Mouse (Mus musculus) kidney, postnatal 4 days (tissue): ENCODE measurements around the gene Lck.

Experiments
- DNase-seq, 2 experiments: peaks; one replicate each; pipeline ENCODE4 v3.0.0; 2021; ENCODE audit warnings: mixed read lengths in 2 of 2

Lck gene

DNA sequence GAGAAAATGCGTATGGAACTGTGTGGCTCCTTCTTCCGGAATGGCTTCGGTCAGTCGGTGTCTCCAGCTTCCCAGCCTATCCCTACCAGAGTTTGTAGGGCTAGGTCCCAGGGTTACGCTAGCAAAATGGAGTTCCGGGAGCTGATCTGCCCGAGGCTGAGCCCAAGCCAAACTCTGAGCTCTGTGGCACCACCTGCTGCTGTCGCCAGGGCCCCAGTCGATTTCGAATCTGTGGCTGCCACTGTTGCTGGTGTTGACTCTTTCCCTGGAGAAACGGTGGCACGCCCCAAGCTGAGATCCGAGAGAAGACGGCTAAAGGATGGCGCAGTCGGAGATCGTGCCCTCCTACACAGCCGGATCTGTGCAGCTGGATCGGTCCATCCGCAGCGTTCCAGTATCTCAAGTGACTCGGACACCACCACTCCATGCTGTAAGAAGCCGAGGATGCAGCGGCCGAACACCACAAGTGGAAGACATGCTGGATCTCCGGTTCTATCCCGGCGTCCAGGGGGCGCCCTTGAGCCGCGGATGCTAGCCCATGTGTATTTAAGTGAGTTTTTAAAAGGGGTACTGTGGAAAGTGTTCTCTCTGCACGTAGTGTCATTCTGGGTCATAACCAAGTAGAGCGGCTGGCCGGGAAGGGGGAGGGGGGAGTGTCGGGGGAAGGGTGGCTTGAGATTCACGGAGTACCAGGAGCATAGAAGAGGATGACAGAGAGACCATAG lies 11.6 kb upstream of the Lck start:
- peak; percentile 93 to 95 for DNase-seq

DNA sequence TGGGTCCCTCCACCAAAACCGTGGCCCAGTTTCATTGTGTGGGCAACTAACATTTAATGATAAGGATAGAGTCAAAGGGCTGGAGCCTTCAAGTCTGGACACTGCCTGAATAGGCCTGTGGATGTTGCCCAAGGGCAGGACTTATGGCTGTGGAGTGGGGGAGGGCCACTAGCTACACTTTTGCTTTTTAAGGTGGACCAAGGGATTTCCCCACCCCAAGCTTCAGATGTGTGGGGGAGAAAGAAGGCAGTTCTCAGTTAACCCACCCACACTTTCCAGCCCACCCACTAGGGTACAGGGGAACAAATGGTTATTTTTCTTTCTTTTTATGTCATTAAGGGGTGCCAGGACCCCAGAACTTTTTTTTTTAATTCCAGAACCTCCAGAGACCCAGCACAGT lies 10.9 kb upstream of the Lck start:
- no peak for DNase-seq

DNA sequence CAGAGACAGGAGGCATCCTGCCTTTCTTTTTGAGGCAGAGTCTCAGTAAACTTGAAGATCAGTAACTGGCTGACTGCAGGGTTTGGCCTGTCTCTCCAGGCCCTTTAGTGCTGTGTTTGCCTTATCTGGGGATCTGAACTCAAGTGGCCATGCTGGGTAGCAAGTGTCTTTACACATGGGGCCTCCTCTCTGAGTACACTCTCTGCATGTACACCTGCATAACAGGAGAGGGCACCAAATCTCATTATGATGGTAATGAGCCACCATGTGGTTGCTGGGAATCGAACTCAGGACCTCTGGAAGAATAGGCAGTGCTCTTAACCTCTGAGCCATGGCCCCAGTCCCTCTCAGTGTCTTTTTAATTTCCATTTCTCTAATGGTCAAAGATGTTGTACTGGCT lies 8.8 kb upstream of the Lck start:
- no peak for DNase-seq

DNA sequence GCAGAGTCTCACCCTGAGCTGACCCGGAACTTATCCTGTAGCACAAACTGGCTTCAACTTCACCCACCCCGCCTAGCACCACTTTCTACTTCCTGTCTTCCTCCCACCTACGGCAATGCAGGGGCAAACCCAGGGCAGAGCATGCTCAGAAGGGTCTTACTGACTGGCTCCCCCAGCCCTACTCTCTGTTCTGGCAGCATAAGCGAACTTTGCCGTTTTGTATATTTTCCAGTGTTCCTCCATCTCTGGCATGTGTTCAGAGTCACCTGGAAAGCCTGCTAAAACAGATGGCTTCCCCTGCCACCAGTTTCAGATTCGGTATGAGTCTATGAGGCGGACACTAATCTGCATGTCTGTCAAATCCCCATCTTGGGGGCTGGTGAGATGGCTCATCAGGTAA lies 6.9 kb upstream of the Lck start:
- DNase-seq: peak in 1 of 2 experiments; percentile 32

DNA sequence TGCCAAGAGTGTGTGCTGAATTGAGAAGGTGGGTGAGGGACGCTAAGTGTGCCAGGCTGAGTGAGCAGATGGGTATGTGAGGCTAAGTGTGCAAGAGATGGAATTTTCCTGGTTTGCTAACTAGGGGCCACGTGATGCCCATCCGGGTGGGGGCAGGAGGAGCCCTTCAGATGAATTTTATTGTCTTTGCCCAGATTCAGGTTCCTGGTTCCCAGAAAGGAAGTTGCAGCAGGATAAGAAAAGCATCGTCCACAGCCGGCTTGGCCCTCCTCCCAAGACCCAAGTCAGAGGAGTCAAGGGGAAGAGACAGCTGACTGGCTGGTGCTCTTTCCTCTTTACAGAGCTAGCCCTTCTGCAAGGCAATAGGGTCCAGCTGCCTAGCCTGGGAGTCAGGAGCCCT lies 5.0 kb upstream of the Lck start, which contains the start of gene Fam167b:
Fam167b (minus strand) TSS at position 84 of the 400 bp plus-strand sequence.
- DNase-seq: peak; percentile 47 to 66

DNA sequence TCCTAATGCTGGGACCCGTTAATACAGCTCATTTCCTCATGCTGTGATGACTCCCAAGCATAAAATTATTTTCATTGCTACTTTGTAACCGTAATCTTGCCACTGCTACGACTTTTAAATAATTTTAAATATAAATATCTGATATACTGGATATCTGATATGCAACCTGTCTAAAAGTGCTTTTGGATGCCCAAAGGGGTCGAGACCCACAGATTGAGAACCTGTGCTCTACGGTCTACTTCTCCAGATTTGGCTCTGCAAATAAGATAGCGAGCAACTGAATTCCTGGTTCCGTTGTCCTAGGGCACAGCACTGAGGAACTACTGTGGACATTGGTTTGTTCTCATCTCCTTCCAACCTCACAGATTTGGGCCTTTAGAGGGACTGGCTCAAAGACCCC lies 4.2 kb upstream of the Lck start:
- DNase-seq: no peak

DNA sequence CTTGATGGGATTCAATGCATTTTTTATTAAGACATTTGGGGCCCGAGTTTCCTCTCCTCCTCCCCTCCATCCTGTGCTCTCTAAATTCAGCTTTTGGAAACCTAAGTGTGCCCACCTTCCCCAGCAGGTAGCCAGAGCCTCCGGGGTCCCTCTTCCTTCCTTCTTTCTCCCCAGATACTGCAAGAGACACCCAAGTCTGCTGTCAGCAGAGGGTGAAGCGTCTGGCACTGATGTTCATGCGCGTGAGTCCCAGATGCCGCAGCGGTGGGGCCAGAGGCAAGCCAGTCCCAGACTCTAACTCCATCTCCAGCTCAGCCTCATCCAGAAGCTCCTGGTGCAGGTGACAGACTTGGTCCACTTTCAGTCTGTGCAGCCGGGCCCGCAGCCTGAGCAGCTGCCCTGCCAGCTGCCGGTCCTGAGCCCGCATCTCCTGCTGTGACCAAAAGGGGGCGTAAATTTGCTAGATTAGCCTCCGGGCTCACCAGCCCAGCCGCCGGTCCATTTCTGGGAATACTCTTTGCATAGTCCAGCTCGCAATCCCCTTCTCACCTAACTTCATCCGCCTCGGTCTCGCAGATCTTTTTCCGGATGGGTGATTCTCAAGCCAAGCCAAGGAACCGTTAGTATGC lies 3.5 kb upstream of the Lck start:
- peak; percentile 84 to 89 for DNase-seq

DNA sequence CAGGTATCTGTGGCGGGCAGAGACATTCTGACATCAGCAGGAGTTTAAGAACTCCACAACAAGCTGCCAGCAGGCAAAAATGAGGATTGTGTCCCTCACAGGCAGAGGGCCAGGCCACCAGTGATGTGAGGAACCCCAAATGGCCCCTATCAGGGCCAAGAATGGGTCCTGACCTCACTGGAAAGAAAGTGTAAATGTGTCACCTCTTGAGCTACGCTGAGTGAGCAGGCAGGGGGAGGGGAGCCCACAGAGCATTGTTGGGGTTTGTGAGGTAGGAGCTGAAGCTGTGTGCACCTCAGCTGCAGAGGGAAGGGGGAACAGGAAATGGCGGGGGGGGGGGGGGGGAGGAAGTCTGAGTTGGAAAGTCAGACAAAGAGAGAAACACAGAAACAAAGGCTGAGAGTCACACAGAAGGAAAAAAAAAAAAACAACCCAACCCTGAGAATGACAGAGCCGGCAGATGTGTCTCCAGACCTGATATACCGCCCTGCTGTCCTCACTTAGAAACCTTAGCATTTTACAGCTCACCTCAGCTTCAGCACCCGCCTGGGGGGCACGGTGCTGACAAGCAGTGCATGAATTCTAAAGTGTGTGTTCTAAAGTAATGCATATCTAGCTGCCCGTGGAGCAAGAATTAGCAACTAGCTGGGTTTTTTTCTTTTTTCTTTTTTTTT lies 1.9 kb upstream of the Lck start:
- DNase-seq: peak; percentile 48 to 65

DNA sequence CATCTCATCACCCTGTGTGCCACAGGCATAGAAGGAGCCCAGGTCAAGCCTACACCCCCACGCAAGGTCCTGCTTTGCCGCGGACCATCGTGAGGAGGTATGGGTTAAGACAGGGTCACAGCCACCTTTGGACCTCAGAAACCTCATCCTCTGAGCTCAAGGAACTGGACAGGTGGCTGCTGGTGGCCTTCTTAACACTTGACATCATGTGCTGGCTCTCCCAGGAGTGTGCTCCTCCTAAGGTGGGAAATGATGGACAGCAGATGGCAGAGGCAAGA lies 409 bp downstream of the Lck start:
- no peak for DNase-seq

DNA sequence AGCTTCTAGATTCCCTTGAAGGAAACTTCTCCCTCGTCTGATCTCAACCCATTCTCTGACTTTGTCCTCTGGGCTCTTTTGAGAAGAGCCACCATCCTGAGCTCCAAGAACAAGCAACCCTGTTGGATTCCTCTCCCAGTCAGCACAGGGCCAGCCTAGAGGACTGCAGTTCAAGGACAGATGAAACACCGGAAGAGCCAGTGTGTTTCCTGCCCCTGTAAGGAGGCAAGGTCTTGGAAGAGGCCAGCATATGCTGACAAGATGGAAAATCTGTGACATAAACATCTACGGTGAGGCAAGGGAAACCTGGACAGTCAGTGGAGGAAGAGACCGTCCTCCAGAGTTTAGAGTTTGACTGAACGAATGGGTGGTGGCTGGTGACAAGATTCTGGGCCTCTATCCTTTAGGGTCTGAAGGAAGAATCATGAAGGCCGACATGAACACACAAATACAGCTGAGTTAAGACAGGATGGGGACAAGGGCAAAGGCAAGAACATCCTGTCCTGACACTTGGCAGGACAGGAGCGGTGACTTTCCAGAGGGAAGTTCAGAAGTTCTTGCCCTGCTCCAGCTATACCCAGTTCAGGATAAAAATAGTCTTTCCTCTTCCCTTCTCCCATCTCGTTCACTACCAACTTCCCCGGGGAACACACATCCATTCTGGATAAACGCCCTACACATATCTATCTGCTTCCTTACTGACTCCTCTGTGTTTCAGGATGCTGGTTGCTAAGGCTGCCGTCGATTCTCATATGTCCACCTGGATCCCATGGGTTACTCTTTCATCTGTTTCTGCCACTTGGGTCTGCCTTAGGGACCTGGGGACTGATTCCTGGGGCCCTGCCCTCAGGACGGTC lies 977 bp downstream of the Lck start:
- no peak for DNase-seq

DNA sequence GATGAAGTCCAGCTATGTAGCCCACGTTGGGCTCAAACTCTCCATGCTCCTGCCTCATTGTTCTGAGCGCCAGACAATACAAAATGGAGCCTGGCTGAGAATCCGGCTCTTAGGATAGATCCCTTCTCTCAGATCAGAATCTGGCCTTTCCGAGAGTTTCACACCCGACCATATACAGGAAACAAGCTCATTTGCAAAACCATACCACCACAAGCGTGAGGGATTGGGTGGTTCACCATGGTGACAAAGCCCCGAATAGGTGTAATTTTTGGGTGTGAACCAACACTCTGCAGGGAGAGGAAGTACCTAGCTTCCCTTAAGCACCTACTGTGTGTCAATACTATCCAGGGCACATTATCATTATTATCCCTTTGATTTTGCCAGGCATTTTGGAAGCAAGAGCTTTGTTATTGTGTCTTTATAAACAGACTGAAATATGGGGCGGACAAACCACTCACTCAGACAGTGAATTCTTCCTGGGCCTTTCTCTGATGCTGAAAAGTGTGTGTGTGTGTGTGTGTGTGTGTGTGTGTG lies 1.8 kb downstream of the Lck start:
- DNase-seq: no peak

DNA sequence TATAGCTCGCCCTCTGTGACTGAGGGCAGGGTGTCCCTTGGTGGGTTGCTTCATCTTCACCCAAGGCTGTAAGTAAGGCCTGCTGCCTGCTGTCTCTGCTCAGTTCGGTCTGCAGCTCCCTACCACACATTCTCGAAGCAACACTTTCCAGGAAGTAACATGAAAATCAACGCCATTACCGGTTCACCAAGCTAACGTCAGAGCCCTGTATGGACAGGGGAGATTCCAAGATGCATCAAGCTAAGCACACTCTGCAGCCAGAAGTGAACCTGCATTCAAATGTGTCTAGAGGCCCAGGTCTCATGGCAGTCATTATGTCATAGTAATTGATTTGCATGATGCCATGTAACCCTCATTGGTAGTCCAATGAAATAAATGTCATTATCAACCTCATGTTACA lies 3.4 kb downstream of the Lck start:
- DNase-seq: no peak

DNA sequence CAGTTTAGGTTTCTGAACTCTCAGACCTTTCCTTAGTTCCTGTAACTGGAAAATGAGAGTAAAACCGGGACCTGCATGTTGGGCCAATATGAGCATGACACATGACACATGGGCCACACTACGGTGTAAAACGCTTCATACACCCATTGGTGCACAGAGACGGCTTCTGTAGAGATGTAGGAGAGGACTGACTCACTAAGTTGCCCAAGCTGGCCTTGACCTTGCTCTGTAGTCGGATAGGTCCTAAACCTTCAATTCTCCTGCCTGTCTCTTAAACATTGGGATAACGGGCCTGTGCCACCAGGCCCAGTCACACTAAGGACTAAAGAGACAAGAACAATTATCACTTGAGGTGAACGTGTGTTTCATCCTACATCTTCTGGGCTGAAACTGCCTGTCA lies 5.1 kb downstream of the Lck start:
- no peak for DNase-seq

DNA sequence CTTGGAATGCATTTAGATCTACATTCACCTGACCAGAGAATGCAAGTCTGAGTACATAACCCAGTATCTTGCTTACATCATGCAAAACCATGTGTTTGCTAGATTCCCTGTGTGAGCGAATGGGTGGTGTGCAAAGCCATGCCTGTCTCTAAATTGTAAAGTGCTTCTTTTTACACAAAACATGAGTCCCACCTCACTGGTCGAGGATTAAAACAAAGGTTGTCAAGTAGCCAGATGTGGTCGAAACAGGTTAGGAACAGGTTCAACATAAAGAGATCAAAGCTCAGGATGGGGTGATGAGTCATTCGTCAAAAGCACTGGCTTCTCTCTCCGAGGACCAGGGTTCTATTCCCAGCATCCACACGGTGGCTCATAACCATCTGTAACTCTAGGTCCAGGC lies 8.3 kb downstream of the Lck start:
- no peak for DNase-seq

DNA sequence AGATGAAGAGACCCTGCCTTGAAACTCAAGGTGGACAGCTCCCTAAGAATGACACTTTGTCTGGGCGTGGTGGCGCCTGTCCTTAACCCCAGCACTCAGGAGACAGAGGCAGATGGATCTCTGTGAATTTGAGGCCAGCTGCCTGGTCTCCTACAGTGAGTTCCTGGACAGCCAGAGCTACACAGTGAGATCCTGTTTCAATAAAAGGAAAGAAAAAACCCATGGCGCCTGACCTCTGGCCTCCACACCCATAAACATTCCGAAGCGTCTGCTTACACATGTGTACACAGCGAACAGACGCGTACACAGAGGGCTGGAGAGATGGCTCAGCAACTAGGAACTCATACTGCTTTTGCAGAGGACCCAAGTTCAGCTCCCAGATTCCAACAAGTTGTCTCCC lies 9.7 kb downstream of the Lck start:
- peak; percentile 65 to 73 for DNase-seq

DNA sequence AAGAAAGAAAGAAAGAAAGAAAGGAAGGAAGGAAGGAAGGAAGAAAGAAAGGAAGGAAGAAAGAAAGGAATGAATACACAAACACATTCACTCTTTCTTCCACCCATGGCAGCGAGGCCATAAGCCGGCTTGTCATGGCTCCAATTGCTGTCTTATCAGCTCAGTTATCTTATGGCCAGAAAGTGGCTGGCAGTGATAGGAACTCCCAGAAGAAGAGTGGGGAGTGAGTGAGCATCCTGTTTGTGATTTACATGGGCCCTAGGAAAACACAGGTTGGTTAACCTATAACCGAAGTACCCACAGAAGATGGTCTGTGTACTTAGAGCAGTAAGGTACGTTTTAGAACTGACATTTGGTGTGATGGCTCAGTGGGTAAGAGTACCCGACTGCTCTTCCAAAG lies 12.3 kb downstream of the Lck start:
- DNase-seq: no peak

DNA sequence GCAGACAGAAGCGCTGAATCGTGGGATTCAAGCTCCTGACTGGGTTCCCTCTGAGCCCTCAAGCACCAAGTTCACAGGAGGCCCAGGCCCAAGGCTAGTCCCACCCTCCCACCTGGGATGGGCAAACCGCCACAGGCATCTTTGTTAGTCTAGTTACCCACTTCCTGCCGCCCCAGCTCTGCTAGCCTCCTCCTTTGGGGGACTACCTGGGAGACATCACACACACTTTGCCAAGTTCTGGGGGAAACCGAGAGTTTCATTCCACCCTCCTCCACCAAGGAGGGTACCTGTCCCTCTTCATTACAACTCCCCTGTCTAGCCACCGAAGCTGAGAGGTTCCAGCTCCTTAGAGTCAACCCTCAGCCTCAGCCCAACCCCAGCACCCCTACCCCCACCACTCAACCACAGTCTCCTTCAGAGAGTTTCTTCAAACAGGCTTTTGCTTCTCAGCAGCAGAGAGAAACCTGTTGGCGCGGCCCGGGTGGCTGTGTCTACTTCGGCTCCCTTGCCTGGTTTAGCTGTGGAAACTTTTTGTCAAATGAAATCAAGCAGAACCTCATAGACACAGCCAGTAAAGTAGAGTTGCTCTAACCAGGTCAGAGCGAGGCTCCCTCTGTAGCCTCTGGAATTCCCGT lies 15.0 kb downstream of the Lck start:
- no peak for DNase-seq

DNA sequence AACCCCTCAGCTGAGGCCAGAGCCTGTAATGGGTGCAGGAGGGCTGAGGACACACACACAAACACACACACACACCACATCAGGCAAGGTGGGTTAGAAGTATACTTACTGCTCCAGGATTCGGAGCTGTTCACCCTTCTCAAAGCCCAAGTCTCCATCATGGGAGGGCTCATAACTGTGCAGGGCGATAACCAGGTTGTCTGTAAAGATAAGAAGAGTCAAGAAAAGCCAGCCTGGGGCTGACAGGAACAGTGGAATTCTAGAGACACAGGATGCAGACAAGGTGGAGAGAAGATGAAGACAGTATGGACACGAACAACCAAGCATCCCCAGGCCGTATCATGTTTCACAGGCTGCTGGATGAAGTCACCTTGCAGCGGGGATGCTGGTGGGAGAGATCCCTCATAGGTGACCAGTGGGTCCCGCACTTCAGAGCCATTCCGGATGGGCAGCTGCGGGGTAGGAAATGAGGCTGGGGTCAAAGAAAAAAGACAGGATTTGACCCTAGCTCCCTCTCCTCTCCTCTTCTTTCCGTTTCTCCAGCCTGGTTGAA lies 16.1 kb downstream of the Lck start:
- no peak for DNase-seq

DNA sequence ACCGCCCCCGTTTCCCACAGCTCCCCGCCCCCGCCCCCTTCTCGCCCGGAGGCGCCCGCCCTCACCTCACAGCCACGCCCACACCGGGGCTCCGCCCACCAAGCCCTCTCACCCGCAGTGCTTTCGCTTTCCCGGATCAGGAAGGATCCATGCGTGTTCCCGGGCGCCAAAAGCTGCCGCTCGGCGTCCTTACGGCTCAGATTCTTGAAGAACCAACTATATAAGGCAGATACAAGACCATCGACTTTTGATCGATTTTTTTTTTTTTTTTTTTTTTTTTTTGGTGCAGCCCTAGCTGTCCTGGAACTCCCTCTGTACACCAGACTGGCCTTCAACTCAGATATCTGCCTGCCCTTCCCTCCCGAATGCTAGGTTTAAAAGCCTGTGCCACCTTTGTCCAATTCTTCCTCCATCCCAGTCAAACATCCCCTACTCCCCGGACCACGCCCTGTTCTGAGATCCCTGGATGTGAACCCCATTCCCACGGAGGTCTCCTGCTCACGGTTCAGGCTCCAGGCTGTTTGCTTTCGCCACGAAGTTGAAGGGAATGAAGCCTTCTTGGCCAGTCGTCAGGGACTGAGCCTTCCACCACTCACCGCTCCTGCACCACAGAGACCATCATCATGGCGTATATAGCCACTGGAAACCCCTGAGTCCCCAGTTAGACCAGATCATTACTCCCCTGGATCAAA lies 16.8 kb downstream of the Lck start:
- DNase-seq: peak; percentile 98

DNA sequence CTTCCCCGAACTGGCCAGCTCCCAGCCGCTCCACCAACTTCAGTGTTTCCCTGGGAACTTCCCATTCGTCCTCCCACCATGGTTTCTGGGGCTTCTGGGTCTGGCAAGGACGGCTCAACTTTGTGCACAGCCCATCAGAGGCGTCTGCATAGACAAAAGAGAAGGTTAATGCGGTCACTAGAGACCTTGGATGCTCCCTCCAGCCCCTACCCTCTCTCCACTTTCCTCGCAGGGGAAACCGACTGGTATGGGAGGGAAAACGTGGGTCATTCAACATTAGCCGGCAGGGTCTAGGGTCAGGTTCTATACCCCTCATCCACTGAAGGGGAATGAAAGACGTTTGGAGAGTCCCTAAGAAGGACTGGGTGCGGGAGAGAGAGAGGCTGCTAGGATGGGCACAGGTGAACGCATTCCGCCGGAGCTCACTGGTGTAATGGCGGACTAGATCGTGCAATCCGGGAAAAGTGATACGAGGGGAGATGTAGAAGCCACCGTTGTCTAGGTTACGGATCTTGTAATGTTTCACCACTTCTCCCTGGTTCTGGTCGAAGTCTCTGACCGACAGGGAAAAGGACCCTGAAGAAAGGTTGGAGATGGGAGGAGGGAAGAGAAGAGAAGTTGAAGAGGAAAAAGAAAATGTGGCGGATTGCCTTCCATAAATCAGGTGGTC lies 17.4 kb downstream of the Lck start:
- DNase-seq: peak; percentile 39 to 58

DNA sequence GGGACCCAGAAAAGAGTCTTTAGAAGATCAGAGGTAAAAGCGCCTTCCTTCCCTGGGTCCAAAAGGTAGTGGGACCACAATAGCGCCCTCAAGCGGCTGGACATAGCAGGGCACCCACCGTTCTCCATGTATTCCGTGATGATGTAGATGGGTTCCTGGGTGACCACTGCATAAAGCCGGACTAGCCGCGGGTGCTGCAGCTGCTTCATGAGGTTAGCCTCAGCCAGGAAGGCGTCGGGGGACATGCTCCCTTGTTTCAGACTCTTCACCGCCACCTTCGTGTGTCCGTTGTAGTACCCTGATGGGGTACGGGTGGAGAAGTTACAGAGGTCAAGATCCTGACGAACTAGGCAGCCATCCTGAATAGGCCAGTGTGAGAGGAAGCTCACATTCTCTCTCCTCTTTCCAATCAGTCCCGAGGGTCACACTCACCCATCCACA lies 18.0 kb downstream of the Lck start:
- peak; percentile 78 to 84 for DNase-seq
